Mouse (Mus musculus): ENCODE data around the gene Hcls1. TPM values are rescaled to one million over a fixed set of nuclear protein-coding genes. Genes with fewer than 3 reads are reported as not detected.
A peak's percentile ranks its signal among the peaks of the same experiment; 100 is the strongest.

Hcls1 gene
- total RNA-seq, 2 experiments from 2014 or later = 4.0 to 4.4 TPM

- intact Hi-C loops (cut with DNase I) = no loop called here
- no peak for DNase-seq (ENCODE audit: extremely low spot score in 1 of 2, low spot score in 2 of 2)
Measured at GRCm38 (mm10) chr16:36955106-36955505, 20.3 kb downstream of the Hcls1 start.

- intact Hi-C loops (cut with DNase I) = no loop called here
- no peak for DNase-seq (ENCODE audit: extremely low spot score in 1 of 2, low spot score in 2 of 2)
Measured at GRCm38 (mm10) chr16:36963415-36963814, 28.6 kb downstream of the Hcls1 start.

GRCm38 (mm10) chr16:36979127-36979526 lies 44.3 kb downstream of the Hcls1 start:
- intact Hi-C loops (cut with DNase I) = no loop called here
- DNase-seq (ENCODE audit: extremely low spot score in 1 of 2, low spot score in 2 of 2) = no peak

GRCm38 (mm10) chr16:36983796-36984195 lies 49.0 kb downstream of the Hcls1 start:
- no peak for DNase-seq (ENCODE audit: extremely low spot score in 1 of 2, low spot score in 2 of 2)
- intact Hi-C loops (cut with DNase I) = no loop called here

GRCm38 (mm10) chr16:36985636-36986042 lies 50.9 kb downstream of the Hcls1 start:
- no peak for DNase-seq (ENCODE audit: extremely low spot score in 1 of 2, low spot score in 2 of 2)
- intact Hi-C loops (cut with DNase I) = no loop called here

GRCm38 (mm10) chr16:36987399-36987798 lies 52.6 kb downstream of the Hcls1 start:
- intact Hi-C loops (cut with DNase I) = no loop called here
- no peak for DNase-seq (ENCODE audit: extremely low spot score in 1 of 2, low spot score in 2 of 2)

GRCm38 (mm10) chr16:36988066-36988465 lies 53.3 kb downstream of the Hcls1 start:
- intact Hi-C loops (cut with DNase I) = no loop called here
- no peak for DNase-seq (ENCODE audit: extremely low spot score in 1 of 2, low spot score in 2 of 2)

GRCm38 (mm10) chr16:36989493-36989892 lies 54.7 kb downstream of the Hcls1 start:
- intact Hi-C loops (cut with DNase I) = no loop called here
- no peak for DNase-seq (ENCODE audit: extremely low spot score in 1 of 2, low spot score in 2 of 2)

- intact Hi-C loops (cut with DNase I) = no loop called here
- no peak for DNase-seq (ENCODE audit: extremely low spot score in 1 of 2, low spot score in 2 of 2)
Measured at GRCm38 (mm10) chr16:36989999-36990625, 55.3 kb downstream of the Hcls1 start, which contains the start of gene Fbxo40. Gene Fbxo40 (minus strand): TSS chr16:36990467.

GRCm38 (mm10) chr16:36997650-36998049 lies 62.9 kb downstream of the Hcls1 start:
- intact Hi-C loops (cut with DNase I) = no loop called here
- DNase-seq (ENCODE audit: extremely low spot score in 1 of 2, low spot score in 2 of 2) = no peak

- intact Hi-C loops (cut with DNase I) = no loop called here
- no peak for DNase-seq (ENCODE audit: extremely low spot score in 1 of 2, low spot score in 2 of 2)
Measured at GRCm38 (mm10) chr16:36999366-36999972, 64.7 kb downstream of the Hcls1 start.

- DNase-seq (ENCODE audit: extremely low spot score in 1 of 2, low spot score in 2 of 2) = no peak
- intact Hi-C loops (cut with DNase I) = no loop called here
Measured at GRCm38 (mm10) chr16:37009262-37009661, 74.5 kb downstream of the Hcls1 start.

- intact Hi-C loops (cut with DNase I) = loop anchor here (2.0 kb wide), 2 partner anchors 84 to 136 kb away; partner anchors contain the start of genes Eaf2 and Golgb1
- DNase-seq (ENCODE audit: extremely low spot score in 1 of 2, low spot score in 2 of 2) = peak in 1 of 2 experiments; percentile 67
Measured at GRCm38 (mm10) chr16:37010370-37010769, 75.6 kb downstream of the Hcls1 start.

GRCm38 (mm10) chr16:37011061-37011921 lies 76.5 kb downstream of the Hcls1 start, which contains the start of gene Polq:
Gene Polq (plus strand): TSS chr16:37011786.
- intact Hi-C loops (cut with DNase I) = loop anchor here (2.0 kb wide), 2 partner anchors 84 to 136 kb away; partner anchors contain the start of genes Eaf2 and Golgb1
- peak; percentile 91 to 93 for DNase-seq (ENCODE audit: extremely low spot score in 1 of 2, low spot score in 2 of 2)

- intact Hi-C loops (cut with DNase I) = loop anchor here (2.0 kb wide), 2 partner anchors 85 to 137 kb away; partner anchors contain the start of genes Eaf2 and Golgb1
- DNase-seq (ENCODE audit: extremely low spot score in 1 of 2, low spot score in 2 of 2) = no peak
Measured at GRCm38 (mm10) chr16:37011922-37012289, 77.1 kb downstream of the Hcls1 start.

- intact Hi-C loops (cut with DNase I) = no loop called here
- no peak for DNase-seq (ENCODE audit: extremely low spot score in 1 of 2, low spot score in 2 of 2)
Measured at GRCm38 (mm10) chr16:37012336-37012735, 77.6 kb downstream of the Hcls1 start.
